In the genomic region with DNA sequence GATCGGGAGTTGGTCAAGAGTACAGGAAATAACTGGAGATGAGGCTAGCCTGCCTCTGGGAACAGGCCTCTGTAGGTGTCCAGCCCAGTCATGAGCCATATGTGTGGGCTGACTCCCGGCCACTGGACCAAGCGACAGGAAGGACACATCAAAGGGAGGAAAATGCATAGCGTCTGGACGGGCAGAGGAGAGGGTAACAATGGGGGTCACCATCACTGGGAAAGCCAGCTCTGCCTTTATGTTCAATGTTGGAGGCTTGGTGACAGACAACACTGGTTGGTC, we compare ENCODE assay signal across 8 mouse cellular contexts. TPM values are rescaled to one million over a fixed set of nuclear protein-coding genes. Genes with fewer than 3 reads are reported as not detected.
A peak's percentile ranks its signal among the peaks of the same experiment; 100 is the strongest.
DNase-seq lines count a peak whose midpoint lies in the region; ATAC-seq lines count a peak whose summit lies in the region.
"Had no signal": no experiment of that assay in that cellular context is flagged by ENCODE, and none has a peak within 500 bp of the region (broad histone marks: within the 10 kb centered on the region; RNA-seq: fewer than 3 reads in every experiment).

No protein-coding gene starts in this region.

- no peak overlapping the region for H3K4me2 ChIP-seq in heart, embryonic 15.5 days
- no peak overlapping the region for H3K4me2 ChIP-seq in intestine, embryonic 16.5 days (ENCODE audit: low read depth, low read length)

- 26% methylated on average over 5 of the region's 5 CpGs for WGBS in heart, embryonic 15.5 days
- WGBS in intestine, embryonic 16.5 days: 49% methylated on average over 5 of the region's 5 CpGs

- H3K4me3 ChIP-seq in heart, embryonic 15.5 days: no peak overlapping the region
- no peak overlapping the region for H3K4me3 ChIP-seq in intestine, embryonic 16.5 days (ENCODE audit: low read length)

- no peaks in the 10 kb centered on the region for H3K9me3 ChIP-seq in heart, embryonic 15.5 days (replicated peaks)
- H3K9me3 ChIP-seq in intestine, embryonic 16.5 days (ENCODE audit: control insufficient read depth, low read length): no peaks in the 10 kb centered on the region

- peaks cover 55% of the 10 kb centered on the region for H3K4me1 ChIP-seq in heart, embryonic 15.5 days (replicated peaks)
- H3K4me1 ChIP-seq in intestine, embryonic 16.5 days (ENCODE audit: control insufficient read depth, insufficient read depth, low read length): peaks cover 40% of the 10 kb centered on the region

- 0 out of 2 replicates have a peak overlapping the region, but pooled peaks have one; percentile 21 for H3K27ac ChIP-seq in heart, embryonic 15.5 days
- no peak overlapping the region; the same call in 1 of the 2 replicates for H3K27ac ChIP-seq in intestine, embryonic 16.5 days (ENCODE audit: low read length)

- ATAC-seq in heart, embryonic 15.5 days (replicated peaks; ENCODE audit: insufficient number of reproducible peaks, insufficient read depth, low FRiP score, low read depth): no peak
- ATAC-seq in intestine, embryonic 16.5 days: no peak

- no peak overlapping the region for H3K9ac ChIP-seq in heart, embryonic 15.5 days
- H3K9ac ChIP-seq in intestine, embryonic 16.5 days (ENCODE audit: low read depth, low read length): 0 out of 2 replicates have a peak overlapping the region, but pooled peaks have one; percentile 7

- intact Hi-C loops in heart, postnatal 36 days (cut with DNase I): loop anchor here (1.0 to 5.0 kb wide), 4 partner anchors 68 to 196 kb away; no protein-coding TSS in a partner anchor

- no peak for DNase-seq in heart, postnatal 36 days
- DNase-seq in thymus, postnatal 4 days: peak; percentile 15
- DNase-seq in thymus, adult 18-20 months: no peak
- no peak for DNase-seq in layer of hippocampus, adult 8-10 months (ENCODE audit: low spot score in 2 of 2)
- no peak for DNase-seq in left cerebral cortex, adult 18-20 months (ENCODE audit: low spot score in 2 of 2)

- no peaks in the 10 kb centered on the region for H3K36me3 ChIP-seq in heart, embryonic 15.5 days
- no peaks in the 10 kb centered on the region for H3K36me3 ChIP-seq in intestine, embryonic 16.5 days (ENCODE audit: control insufficient read depth, insufficient read depth, low read length)

- no peaks in the 10 kb centered on the region for H3K27me3 ChIP-seq in heart, embryonic 15.5 days
- H3K27me3 ChIP-seq in intestine, embryonic 16.5 days (replicated peaks; ENCODE audit: control insufficient read depth, insufficient read depth, low read length): no peaks in the 10 kb centered on the region; the same call in 1 of the 2 replicates

RNA-seq across cellular contexts. Expression of gene Actg1, which starts 41.3 kb away (rescaled TPM):
- polyA plus RNA-seq in heart, embryonic 15.5 days (2015; fragmentation: Nextera tagmentation; extraction: Ambion mirVana): 921 and 1,308 TPM in 2 replicates
- total RNA-seq in heart, postnatal 36 days (2021): 100 to 1,000 TPM; 218 to 338 TPM
- polyA plus RNA-seq in intestine, embryonic 16.5 days (2015; fragmentation: Nextera tagmentation; extraction: Ambion mirVana): 2,886 and 2,944 TPM in 2 replicates
- 1,000 to 10,000 TPM; 1,218 to 1,398 (median 1,309) TPM for total RNA-seq in layer of hippocampus, adult 8-10 months (2022)
- total RNA-seq in left cerebral cortex, adult 18-20 months (2021): 1,000 to 10,000 TPM; 1,195 to 1,258 TPM

RNA-seq across cellular contexts. Expression of gene Fscn2, which starts 54.3 kb away (rescaled TPM):
- 0.42 and 0.66 TPM in 2 replicates for polyA plus RNA-seq in heart, embryonic 15.5 days (2015; fragmentation: Nextera tagmentation; extraction: Ambion mirVana)
- total RNA-seq in heart, postnatal 36 days (2021): not detected
- polyA plus RNA-seq in intestine, embryonic 16.5 days (2015; fragmentation: Nextera tagmentation; extraction: Ambion mirVana): 0.55 TPM in 1 of 2 replicates, not detected in the other
- under 1 TPM in 3 of 4 experiments, not detected in 1; 0.49 to 0.79 (median 0.73) TPM for total RNA-seq in layer of hippocampus, adult 8-10 months (2022)
- not detected for total RNA-seq in left cerebral cortex, adult 18-20 months (2021)
- total RNA-seq: liver, adult 2 months had no signal
- polyA plus RNA-seq: liver, adult 2 months had no signal
